Mouse (Mus musculus) B cell, adult 2 months (primary cell): ENCODE data around the gene Gatad2a.
A peak's percentile ranks its signal among the peaks of the same experiment; 100 is the strongest.

ENCODE experiments used
- DNase-seq, 2 experiments: peaks; one replicate each; pipeline ENCODE4 v3.0.0; 2022

Gatad2a gene

GRCm38 (mm10) chr8:69895772-69896451 lies 100.3 kb downstream of the Gatad2a start:
- DNase-seq: no peak

GRCm38 (mm10) chr8:69894836-69895332 lies 101.3 kb downstream of the Gatad2a start:
- DNase-seq: no peak

- DNase-seq: peak; percentile 71 to 73
These were observed 102.3 kb downstream of the Gatad2a start for GRCm38 (mm10) chr8:69893863-69894262.

- peak; percentile 44 to 56 for DNase-seq
These were observed 105.4 kb downstream of the Gatad2a start for GRCm38 (mm10) chr8:69890813-69891241.

GRCm38 (mm10) chr8:69888902-69889301 lies 107.3 kb downstream of the Gatad2a start:
- no peak for DNase-seq

- DNase-seq: peak; percentile 40 to 46
These were observed 107.8 kb downstream of the Gatad2a start for GRCm38 (mm10) chr8:69888244-69888866.

GRCm38 (mm10) chr8:69887289-69888243 lies 108.6 kb downstream of the Gatad2a start, which contains the start of gene Cilp2:
Gene Cilp2 (minus strand): TSS chr8:69887687.
- DNase-seq: peak; percentile 68 to 70

- DNase-seq: no peak
These were observed 112.0 kb downstream of the Gatad2a start for GRCm38 (mm10) chr8:69884141-69884540.

- no peak for DNase-seq
These were observed 113.2 kb downstream of the Gatad2a start for GRCm38 (mm10) chr8:69882833-69883600.

- DNase-seq: peak; percentile 30 to 44
These were observed 114.0 kb downstream of the Gatad2a start for GRCm38 (mm10) chr8:69882021-69882756.

- DNase-seq: no peak
These were observed 114.8 kb downstream of the Gatad2a start for GRCm38 (mm10) chr8:69881261-69881865.

GRCm38 (mm10) chr8:69880841-69881240 lies 115.3 kb downstream of the Gatad2a start:
- DNase-seq: no peak

- DNase-seq: no peak
These were observed 116.5 kb downstream of the Gatad2a start for GRCm38 (mm10) chr8:69879678-69880077.

- DNase-seq: no peak
These were observed 118.2 kb downstream of the Gatad2a start for GRCm38 (mm10) chr8:69877992-69878391.

- no peak for DNase-seq
These were observed 118.8 kb downstream of the Gatad2a start for GRCm38 (mm10) chr8:69877396-69877795.

- no peak for DNase-seq
These were observed 119.2 kb downstream of the Gatad2a start for GRCm38 (mm10) chr8:69876967-69877366.

- no peak for DNase-seq
These were observed 120.1 kb downstream of the Gatad2a start for GRCm38 (mm10) chr8:69876097-69876496.

- no peak for DNase-seq
These were observed 121.5 kb downstream of the Gatad2a start for GRCm38 (mm10) chr8:69874654-69875053.

- peak; percentile 73 to 74 for DNase-seq
These were observed 122.0 kb downstream of the Gatad2a start for GRCm38 (mm10) chr8:69874155-69874554.

GRCm38 (mm10) chr8:69870907-69871306 lies 125.3 kb downstream of the Gatad2a start:
- no peak for DNase-seq
